ENCODE assay signal across 12 mouse cellular contexts in the genomic region with DNA sequence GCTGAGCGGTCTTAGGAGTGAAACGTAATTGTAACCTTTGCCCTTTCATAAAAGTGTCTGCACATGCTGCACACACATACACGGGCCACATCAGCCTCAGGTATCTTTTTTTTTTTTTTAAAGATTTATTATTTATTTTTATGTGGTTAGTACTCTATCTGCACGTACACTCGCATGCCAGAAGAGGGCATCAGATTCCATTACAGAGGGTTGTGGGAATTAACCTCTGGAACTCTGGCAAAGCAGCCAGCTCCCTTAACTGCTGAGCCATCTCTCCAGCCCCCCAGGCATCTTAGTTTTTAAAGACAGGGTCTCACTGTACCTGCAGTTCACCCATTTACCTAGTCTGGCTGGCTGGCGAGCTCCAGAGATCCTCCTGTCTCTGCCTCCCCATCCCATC. TPM values are rescaled to one million over a fixed set of nuclear protein-coding genes. Genes with fewer than 3 reads are reported as not detected.
DNase-seq lines count a peak whose midpoint lies in the region; ATAC-seq and TF ChIP-seq lines count a peak whose summit lies in the region.
"Had no signal": no experiment of that assay in that cellular context is flagged by ENCODE, and none has a peak within 500 bp of the region (broad histone marks: within the 10 kb centered on the region; RNA-seq: fewer than 3 reads in every experiment).

No protein-coding gene starts in this region.

- WGBS in heart, embryonic 16.5 days, result 92% methylated on average over 6 of the region's 6 CpGs
- 85% methylated on average over 6 of the region's 6 CpGs for WGBS in lung, postnatal 0 days
- WGBS in intestine, embryonic 15.5 days, result 82% methylated on average over 6 of the region's 6 CpGs
- 86% methylated on average over 6 of the region's 6 CpGs for WGBS in stomach, postnatal 0 days

- no peak for ATAC-seq in heart, embryonic 16.5 days (replicated peaks; ENCODE audit: extremely low read depth, insufficient read depth, low FRiP score)
- no peak for ATAC-seq in lung, postnatal 0 days
- ATAC-seq in intestine, embryonic 15.5 days, result no peak
- no peak for ATAC-seq in stomach, postnatal 0 days (ENCODE audit: low FRiP score, low TSS enrichment)

- no peak for DNase-seq in heart, postnatal 36 days
- no peak for DNase-seq in lung, postnatal 0 days (ENCODE audit: low spot score)
- no peak for DNase-seq in lung, postnatal 14 days
- DNase-seq in stomach, postnatal 0 days (ENCODE audit: low spot score), result no peak
- no peak for DNase-seq in retina, embryonic 14.5 days (ENCODE audit: low spot score)
- DNase-seq: adrenal gland, postnatal 25 days; cerebellum, adult 11-12 months; embryo, embryonic 11 days; left cerebral cortex, postnatal 4 days had no signal

- no peak overlapping the region for H3K27ac ChIP-seq in heart, embryonic 16.5 days (ENCODE audit: low read length)
- H3K27ac ChIP-seq in lung, postnatal 0 days (ENCODE audit: low read length), result 0 out of 2 replicates have a peak overlapping the region, but pooled peaks have one; percentile 81
- H3K27ac ChIP-seq in intestine, embryonic 15.5 days, result peak overlapping the region; percentile 62
- H3K27ac ChIP-seq in stomach, postnatal 0 days (replicated peaks), result peak overlapping the region; percentile 96
- H3K27ac ChIP-seq: hindbrain, postnatal 0 days had no signal

- H3K4me3 ChIP-seq in heart, embryonic 16.5 days (ENCODE audit: low read length), result no peak overlapping the region
- no peak overlapping the region for H3K4me3 ChIP-seq in lung, postnatal 0 days (ENCODE audit: low read depth, low read length)
- no peak overlapping the region for H3K4me3 ChIP-seq in intestine, embryonic 15.5 days (replicated peaks)
- no peak overlapping the region for H3K4me3 ChIP-seq in stomach, postnatal 0 days (ENCODE audit: low read depth, low read length)

- TF ChIP-seq CTCF in lung, postnatal 0 days (IDR thresholded peaks at IDR 0.05), result peak; percentile 34
- peak; percentile 42 for TF ChIP-seq CTCF in stomach, postnatal 0 days (IDR thresholded peaks at IDR 0.05; ENCODE audit: low read depth)

- H3K4me1 ChIP-seq in heart, embryonic 16.5 days (ENCODE audit: control insufficient read depth, insufficient read depth, low read length), result peaks cover 14% of the 10 kb centered on the region
- peaks cover 7% of the 10 kb centered on the region; the same call in 1 of the 2 replicates for H3K4me1 ChIP-seq in lung, postnatal 0 days (ENCODE audit: insufficient read depth, low read depth, low read length)
- H3K4me1 ChIP-seq in intestine, embryonic 15.5 days (replicated peaks), result peaks cover 18% of the 10 kb centered on the region
- H3K4me1 ChIP-seq in stomach, postnatal 0 days (replicated peaks; ENCODE audit: control insufficient read depth, insufficient read depth), result no peaks in the 10 kb centered on the region

- peaks cover 33% of the 10 kb centered on the region for H3K36me3 ChIP-seq in heart, embryonic 16.5 days (ENCODE audit: control insufficient read depth, insufficient read depth)
- peaks cover 43% of the 10 kb centered on the region for H3K36me3 ChIP-seq in lung, postnatal 0 days (ENCODE audit: insufficient read depth, low read length)
- peaks cover 44% of the 10 kb centered on the region for H3K36me3 ChIP-seq in intestine, embryonic 15.5 days
- peaks cover 58% of the 10 kb centered on the region for H3K36me3 ChIP-seq in stomach, postnatal 0 days (ENCODE audit: control insufficient read depth, insufficient read depth, low read length)

- 0 out of 2 replicates have a peak overlapping the region, but pooled peaks have one; percentile 88 for H3K4me2 ChIP-seq in heart, embryonic 16.5 days (ENCODE audit: low read depth, low read length)
- no peak overlapping the region for H3K4me2 ChIP-seq in lung, postnatal 0 days (replicated peaks; ENCODE audit: low read depth, low read length)
- H3K4me2 ChIP-seq in intestine, embryonic 15.5 days (replicated peaks), result no peak overlapping the region; the same call in 1 of the 2 replicates
- peak overlapping the region; percentile 77; the same call in 1 of the 2 replicates for H3K4me2 ChIP-seq in stomach, postnatal 0 days (replicated peaks; ENCODE audit: low read depth)

- H3K9me3 ChIP-seq in heart, embryonic 16.5 days (replicated peaks; ENCODE audit: control insufficient read depth, low read length), result no peaks in the 10 kb centered on the region
- H3K9me3 ChIP-seq in lung, postnatal 0 days (ENCODE audit: low read length), result no peaks in the 10 kb centered on the region
- no peaks in the 10 kb centered on the region for H3K9me3 ChIP-seq in intestine, embryonic 15.5 days
- H3K9me3 ChIP-seq in stomach, postnatal 0 days (ENCODE audit: control insufficient read depth, low read length), result no peaks in the 10 kb centered on the region

- intact Hi-C loops in heart, postnatal 36 days (cut with DNase I), result no loop called here

- H3K9ac ChIP-seq in heart, embryonic 16.5 days (ENCODE audit: low read length), result no peak overlapping the region
- no peak overlapping the region for H3K9ac ChIP-seq in lung, postnatal 0 days (replicated peaks; ENCODE audit: low read depth)
- no peak overlapping the region for H3K9ac ChIP-seq in intestine, embryonic 15.5 days
- no peak overlapping the region for H3K9ac ChIP-seq in stomach, postnatal 0 days (ENCODE audit: low read length)

- TF ChIP-seq EP300 in lung, postnatal 0 days (IDR thresholded peaks at IDR 0.05), result no peak
- TF ChIP-seq EP300 in stomach, postnatal 0 days (optimal IDR thresholded peaks at IDR 0.05), result no peak

- no peaks in the 10 kb centered on the region for H3K27me3 ChIP-seq in heart, embryonic 16.5 days (ENCODE audit: control insufficient read depth, insufficient read depth, low read length)
- no peaks in the 10 kb centered on the region for H3K27me3 ChIP-seq in lung, postnatal 0 days (replicated peaks; ENCODE audit: insufficient read depth, low read length)
- no peaks in the 10 kb centered on the region for H3K27me3 ChIP-seq in intestine, embryonic 15.5 days (replicated peaks)
- no peaks in the 10 kb centered on the region for H3K27me3 ChIP-seq in stomach, postnatal 0 days (ENCODE audit: control insufficient read depth, insufficient read depth, low read length)

RNA-seq across cellular contexts. Expression of a gene that starts 11.9 kb away (rescaled TPM):
- polyA plus RNA-seq in heart, embryonic 16.5 days (2015; fragmentation: Nextera tagmentation; extraction: Ambion mirVana), result 23.6 and 32.3 TPM in 2 replicates
- 10 to 100 TPM; 61.9 to 65.9 TPM for total RNA-seq in heart, postnatal 36 days (2021)
- 40.3 and 40.7 TPM in 2 replicates for polyA plus RNA-seq in lung, postnatal 0 days (2015; fragmentation: Nextera tagmentation; extraction: Ambion mirVana)
- polyA plus RNA-seq in intestine, embryonic 15.5 days (2015; fragmentation: Nextera tagmentation; extraction: Ambion mirVana), result 35.2 and 35.5 TPM in 2 replicates
- 32.9 and 34.0 TPM in 2 replicates for polyA plus RNA-seq in stomach, postnatal 0 days (2015; fragmentation: Nextera tagmentation; extraction: Ambion mirVana)

RNA-seq across cellular contexts. Expression of a gene that starts 22.4 kb away (rescaled TPM):
- 0.60 and 0.79 TPM in 2 replicates for polyA plus RNA-seq in heart, embryonic 16.5 days (2015; fragmentation: Nextera tagmentation; extraction: Ambion mirVana)
- under 1 TPM; 0.31 to 0.60 TPM for total RNA-seq in heart, postnatal 36 days (2021)
- 0.07 and 0.08 TPM in 2 replicates for polyA plus RNA-seq in lung, postnatal 0 days (2015; fragmentation: Nextera tagmentation; extraction: Ambion mirVana)
- 1.0 and 1.4 TPM in 2 replicates for polyA plus RNA-seq in intestine, embryonic 15.5 days (2015; fragmentation: Nextera tagmentation; extraction: Ambion mirVana)
- 0.62 and 0.73 TPM in 2 replicates for polyA plus RNA-seq in stomach, postnatal 0 days (2015; fragmentation: Nextera tagmentation; extraction: Ambion mirVana)

RNA-seq across cellular contexts. Expression of a gene that starts 22.6 kb away (rescaled TPM):
- polyA plus RNA-seq in heart, embryonic 16.5 days (2015; fragmentation: Nextera tagmentation; extraction: Ambion mirVana), result 136 and 148 TPM in 2 replicates
- total RNA-seq in heart, postnatal 36 days (2021), result 10 to 100 TPM; 40.6 to 41.6 TPM
- 81.8 and 87.3 TPM in 2 replicates for polyA plus RNA-seq in lung, postnatal 0 days (2015; fragmentation: Nextera tagmentation; extraction: Ambion mirVana)
- polyA plus RNA-seq in intestine, embryonic 15.5 days (2015; fragmentation: Nextera tagmentation; extraction: Ambion mirVana), result 256 and 258 TPM in 2 replicates
- 84.8 and 90.0 TPM in 2 replicates for polyA plus RNA-seq in stomach, postnatal 0 days (2015; fragmentation: Nextera tagmentation; extraction: Ambion mirVana)

Comparison
In these comparisons a context has a peak if more than half of its experiments do, and no peak if none do; other contexts are left out.
1. H3K4me2 ChIP-seq: peak in heart, embryonic 16.5 days (single experiment) and stomach, postnatal 0 days (single experiment); none in lung, postnatal 0 days (single experiment) and intestine, embryonic 15.5 days (single experiment).